Mouse (Mus musculus): ENCODE measurements around the gene Hrh3.

Hrh3 gene

GRCm38 (mm10) chr2:180105441-180106190 is 1.3 kb upstream of the Hrh3 start:
- no peak for DNase-seq

- DNase-seq: no peak
Measured at GRCm38 (mm10) chr2:180104659-180105377, 530 bp upstream of the Hrh3 start.

GRCm38 (mm10) chr2:180103151-180103977 is 924 bp downstream of the Hrh3 start:
- no peak for DNase-seq

- DNase-seq: no peak
Measured at GRCm38 (mm10) chr2:180099529-180099928, 4.8 kb downstream of the Hrh3 start.

GRCm38 (mm10) chr2:180098167-180098566 is 6.1 kb downstream of the Hrh3 start:
- no peak for DNase-seq

- no peak for DNase-seq
Measured at GRCm38 (mm10) chr2:180097585-180097984, 6.7 kb downstream of the Hrh3 start.

GRCm38 (mm10) chr2:180095711-180096110 is 8.6 kb downstream of the Hrh3 start:
- DNase-seq: no peak

GRCm38 (mm10) chr2:180090285-180090684 is 14.0 kb downstream of the Hrh3 start:
- DNase-seq: no peak

- no peak for DNase-seq
Measured at GRCm38 (mm10) chr2:180087472-180087871, 16.8 kb downstream of the Hrh3 start.

GRCm38 (mm10) chr2:180086637-180087027 is 17.7 kb downstream of the Hrh3 start:
- DNase-seq: no peak

GRCm38 (mm10) chr2:180085926-180086636 is 18.2 kb downstream of the Hrh3 start:
- DNase-seq: no peak

GRCm38 (mm10) chr2:180084565-180084964 is 19.7 kb downstream of the Hrh3 start:
- no peak for DNase-seq

GRCm38 (mm10) chr2:180083063-180083462 is 21.2 kb downstream of the Hrh3 start:
- DNase-seq: no peak

- DNase-seq: no peak
Measured at GRCm38 (mm10) chr2:180080680-180081079, 23.6 kb downstream of the Hrh3 start.

- DNase-seq: no peak
Measured at GRCm38 (mm10) chr2:180077622-180078021, 26.7 kb downstream of the Hrh3 start.

GRCm38 (mm10) chr2:180072886-180073285 is 31.4 kb downstream of the Hrh3 start:
- no peak for DNase-seq

- no peak for DNase-seq
Measured at GRCm38 (mm10) chr2:180071671-180072070, 32.6 kb downstream of the Hrh3 start.

- peak; percentile 93 for DNase-seq
Measured at GRCm38 (mm10) chr2:180070481-180071453, 33.5 kb downstream of the Hrh3 start, which contains the start of gene Mtg2. Gene Mtg2 (plus strand): TSS chr2:180070588.

- no peak for DNase-seq
Measured at GRCm38 (mm10) chr2:180069770-180070480, 34.4 kb downstream of the Hrh3 start.

- DNase-seq: no peak
Measured at GRCm38 (mm10) chr2:180063338-180064131, 40.8 kb downstream of the Hrh3 start.
